In genomic region chr7:19160115-19160514, GRCm38 (mm10) we compare ENCODE assay signal across 8 mouse cellular contexts. TPM values are rescaled to one million over a fixed set of nuclear protein-coding genes. Genes with fewer than 3 reads are reported as not detected.
DNase-seq lines count a peak whose midpoint lies in the region; ATAC-seq lines count a peak whose summit lies in the region.

No protein-coding gene starts in this region.

- H3K4me2 ChIP-seq in kidney, embryonic 15.5 days, result peak overlapping the region; percentile 85
- peak overlapping the region; percentile 63 for H3K4me2 ChIP-seq in midbrain, embryonic 14.5 days (ENCODE audit: low read length)

- H3K9me3 ChIP-seq in kidney, embryonic 15.5 days (replicated peaks), result no peaks in the 10 kb centered on the region
- H3K9me3 ChIP-seq in embryonic facial prominence, embryonic 10.5 days, result 0 out of 2 replicates have a peak, but pooled peaks cover 2% of the 10 kb centered on the region
- no peaks in the 10 kb centered on the region for H3K9me3 ChIP-seq in midbrain, embryonic 14.5 days (ENCODE audit: control insufficient read depth, low read length)

- H3K4me1 ChIP-seq in kidney, embryonic 15.5 days, result peaks cover 58% of the 10 kb centered on the region
- H3K4me1 ChIP-seq in embryonic facial prominence, embryonic 10.5 days, result peaks cover 43% of the 10 kb centered on the region
- H3K4me1 ChIP-seq in midbrain, embryonic 14.5 days (ENCODE audit: control insufficient read depth, insufficient read depth, low read length), result peaks cover 18% of the 10 kb centered on the region

- H3K9ac ChIP-seq in kidney, embryonic 15.5 days, result peak overlapping the region; percentile 56
- peak overlapping the region; percentile 48 for H3K9ac ChIP-seq in midbrain, embryonic 14.5 days (replicated peaks; ENCODE audit: low read length)

- intact Hi-C loops in left cerebral cortex, postnatal 10 days (cut with DNase I), result no loop called here

- ATAC-seq in kidney, embryonic 15.5 days (replicated peaks; ENCODE audit: low FRiP score), result peak; percentile 50
- ATAC-seq in midbrain, embryonic 14.5 days (ENCODE audit: low FRiP score, low TSS enrichment), result peak; percentile 25; the same call in 1 of the 2 replicates

- H3K27ac ChIP-seq in kidney, embryonic 15.5 days, result no peak overlapping the region
- peak overlapping the region; percentile 40 for H3K27ac ChIP-seq in embryonic facial prominence, embryonic 10.5 days (replicated peaks)
- no peak overlapping the region for H3K27ac ChIP-seq in midbrain, embryonic 14.5 days (replicated peaks; ENCODE audit: low read depth, low read length)

- 3% methylated on average over 20 of the region's 20 CpGs for WGBS in kidney, embryonic 15.5 days
- 2% methylated on average over 20 of the region's 20 CpGs for WGBS in embryonic facial prominence, embryonic 10.5 days
- WGBS in midbrain, embryonic 14.5 days, result 1% methylated on average over 20 of the region's 20 CpGs

- H3K27me3 ChIP-seq in kidney, embryonic 15.5 days, result peaks cover 53% of the 10 kb centered on the region
- H3K27me3 ChIP-seq in embryonic facial prominence, embryonic 10.5 days (replicated peaks; ENCODE audit: low read depth, poor library complexity, severe bottlenecking), result peaks cover 68% of the 10 kb centered on the region
- peaks cover 16% of the 10 kb centered on the region for H3K27me3 ChIP-seq in midbrain, embryonic 14.5 days (ENCODE audit: control insufficient read depth, insufficient read depth, low read length)

- no peak for DNase-seq in kidney, adult 11 months
- DNase-seq in embryonic facial prominence, embryonic 10.5 days (ENCODE audit: low spot score), result peak; percentile 84
- peak; percentile 70 for DNase-seq in kidney, postnatal 10 days
- peak; percentile 48 for DNase-seq in midbrain, embryonic 14.5 days
- no peak for DNase-seq in left cerebral cortex, postnatal 10 days (ENCODE audit: extremely low spot score in 1 of 2, low spot score in 2 of 2)
- DNase-seq in ovary, postnatal 14 days (ENCODE audit: low spot score), result no peak
- no peak for DNase-seq in right cerebral cortex, adult 2 months (ENCODE audit: low spot score in 2 of 2)

- peak overlapping the region; percentile 46 for H3K4me3 ChIP-seq in kidney, embryonic 15.5 days (replicated peaks)
- peak overlapping the region; percentile 59 for H3K4me3 ChIP-seq in embryonic facial prominence, embryonic 10.5 days
- peak overlapping the region; percentile 27 for H3K4me3 ChIP-seq in midbrain, embryonic 14.5 days (replicated peaks; ENCODE audit: low read depth, low read length)

- H3K36me3 ChIP-seq in kidney, embryonic 15.5 days, result no peaks in the 10 kb centered on the region
- H3K36me3 ChIP-seq in embryonic facial prominence, embryonic 10.5 days (replicated peaks), result peaks cover 13% of the 10 kb centered on the region
- H3K36me3 ChIP-seq in midbrain, embryonic 14.5 days (ENCODE audit: control insufficient read depth, insufficient read depth, low read length), result peaks cover 2% of the 10 kb centered on the region; the same call in 1 of the 2 replicates

RNA-seq across cellular contexts. Expression of gene Gipr, which starts 5.8 kb away (rescaled TPM):
- polyA plus RNA-seq in kidney, embryonic 15.5 days (2015; fragmentation: Nextera tagmentation; extraction: Ambion mirVana), result 0.76 and 1.0 TPM in 2 replicates
- 1.4 and 1.6 TPM in 2 replicates for polyA plus RNA-seq in embryonic facial prominence, embryonic 10.5 days (2016; fragmentation: Nextera tagmentation; extraction: Ambion mirVana)
- 2.6 and 3.1 TPM in 2 replicates for polyA plus RNA-seq in midbrain, embryonic 14.5 days (2014; fragmentation: Nextera tagmentation; extraction: Ambion mirVana)
- total RNA-seq in left cerebral cortex, postnatal 10 days (2021), result 1 to 10 TPM; 4.7 to 4.8 TPM

RNA-seq across cellular contexts. Expression of gene Snrpd2, which starts 10.6 kb away (rescaled TPM):
- polyA plus RNA-seq in kidney, embryonic 15.5 days (2015; fragmentation: Nextera tagmentation; extraction: Ambion mirVana), result 157 and 162 TPM in 2 replicates
- polyA plus RNA-seq in embryonic facial prominence, embryonic 10.5 days (2016; fragmentation: Nextera tagmentation; extraction: Ambion mirVana), result 178 and 189 TPM in 2 replicates
- 112 and 130 TPM in 2 replicates for polyA plus RNA-seq in midbrain, embryonic 14.5 days (2014; fragmentation: Nextera tagmentation; extraction: Ambion mirVana)
- total RNA-seq in left cerebral cortex, postnatal 10 days (2021), result 10 to 100 TPM; 99.2 to 99.9 TPM

RNA-seq across cellular contexts. Expression of gene Qpctl, which starts 11.0 kb away (rescaled TPM):
- polyA plus RNA-seq in kidney, embryonic 15.5 days (2015; fragmentation: Nextera tagmentation; extraction: Ambion mirVana), result 13.5 and 14.4 TPM in 2 replicates
- 14.6 and 15.1 TPM in 2 replicates for polyA plus RNA-seq in embryonic facial prominence, embryonic 10.5 days (2016; fragmentation: Nextera tagmentation; extraction: Ambion mirVana)
- polyA plus RNA-seq in midbrain, embryonic 14.5 days (2014; fragmentation: Nextera tagmentation; extraction: Ambion mirVana), result 18.5 and 20.0 TPM in 2 replicates
- 10 to 100 TPM; 22.6 to 23.1 TPM for total RNA-seq in left cerebral cortex, postnatal 10 days (2021)

RNA-seq across cellular contexts. Expression of gene Eml2, which starts 16.1 kb away (rescaled TPM):
- 9.5 and 16.8 TPM in 2 replicates for polyA plus RNA-seq in kidney, embryonic 15.5 days (2015; fragmentation: Nextera tagmentation; extraction: Ambion mirVana)
- polyA plus RNA-seq in embryonic facial prominence, embryonic 10.5 days (2016; fragmentation: Nextera tagmentation; extraction: Ambion mirVana), result 5.2 and 6.2 TPM in 2 replicates
- polyA plus RNA-seq in midbrain, embryonic 14.5 days (2014; fragmentation: Nextera tagmentation; extraction: Ambion mirVana), result 2.6 and 9.3 TPM in 2 replicates
- total RNA-seq in left cerebral cortex, postnatal 10 days (2021), result 100 to 1,000 TPM; 202 to 211 TPM

RNA-seq across cellular contexts. Expression of gene Fbxo46, which starts 40.5 kb away (rescaled TPM):
- polyA plus RNA-seq in kidney, embryonic 15.5 days (2015; fragmentation: Nextera tagmentation; extraction: Ambion mirVana), result 16.1 and 16.3 TPM in 2 replicates
- 15.9 and 18.0 TPM in 2 replicates for polyA plus RNA-seq in embryonic facial prominence, embryonic 10.5 days (2016; fragmentation: Nextera tagmentation; extraction: Ambion mirVana)
- polyA plus RNA-seq in midbrain, embryonic 14.5 days (2014; fragmentation: Nextera tagmentation; extraction: Ambion mirVana), result 11.3 and 13.8 TPM in 2 replicates
- total RNA-seq in left cerebral cortex, postnatal 10 days (2021), result 10 to 100 TPM; 13.0 to 13.6 TPM

Comparison
In these comparisons a context has a peak if more than half of its experiments do, and no peak if none do; other contexts are left out.
1. DNase-seq: peak in embryonic facial prominence, embryonic 10.5 days (single experiment), kidney, postnatal 10 days (single experiment) and midbrain, embryonic 14.5 days (single experiment); none in kidney, adult 11 months (single experiment), left cerebral cortex, postnatal 10 days (0 of 2), ovary, postnatal 14 days (single experiment) and right cerebral cortex, adult 2 months (0 of 2).
2. Peak in every context shown above with its lines, with median percentiles within 50 percentile points of each other: H3K4me3 ChIP-seq.